Mouse (Mus musculus): ENCODE measurements around the gene Ube3c. TPM values are rescaled to one million over a fixed set of nuclear protein-coding genes. Genes with fewer than 3 reads are reported as not detected.

The Ube3c gene
- polyA plus RNA-seq, 1 experiment from 2014 or later = 46.8 TPM

DNA sequence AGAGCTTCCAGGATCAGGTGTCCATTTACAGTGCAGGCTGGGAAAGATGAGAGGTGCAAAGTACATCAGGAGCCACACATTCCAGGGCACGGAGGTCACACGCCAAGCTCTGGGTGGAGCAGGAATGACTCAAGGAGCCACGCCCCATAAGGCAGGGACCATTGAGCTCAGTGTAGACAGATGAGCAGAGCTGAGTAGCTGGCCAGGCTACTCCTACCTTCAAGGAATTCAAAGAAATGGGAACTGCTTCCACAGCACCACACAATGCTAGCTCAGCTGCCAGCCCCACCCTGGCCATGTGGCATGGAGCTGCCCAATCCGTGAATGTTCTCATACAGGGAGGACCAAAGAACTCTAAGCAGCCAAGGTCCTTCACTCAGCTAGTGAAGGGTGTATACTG lies 129.5 kb downstream of the Ube3c start:
- Histone ChIP-seq H3K9me3 (ENCODE audit: control insufficient read depth, low read length) (no peaks in the 10 kb centered on the region), H3K36me3 (ENCODE audit: control insufficient read depth, insufficient read depth, low read length) (no peaks in the 10 kb centered on the region), H3K4me3 (ENCODE audit: low read depth, low read length) (no peak overlapping the region), H3K27ac (ENCODE audit: low read depth, low read length) (no peak overlapping the region), H3K4me1 (ENCODE audit: control insufficient read depth, insufficient read depth, low read length) (no peaks in the 10 kb centered on the region), H3K4me2 (ENCODE audit: low read depth, low read length) (no peak overlapping the region), H3K9ac (replicated peaks; ENCODE audit: low read depth, low read length) (no peak overlapping the region), H3K27me3 (ENCODE audit: control insufficient read depth, insufficient read depth, low read length) (no peaks in the 10 kb centered on the region)
- ATAC-seq (ENCODE audit: low read depth) = no peak
- WGBS = 88% methylated on average over 4 of the region's 4 CpGs

DNA sequence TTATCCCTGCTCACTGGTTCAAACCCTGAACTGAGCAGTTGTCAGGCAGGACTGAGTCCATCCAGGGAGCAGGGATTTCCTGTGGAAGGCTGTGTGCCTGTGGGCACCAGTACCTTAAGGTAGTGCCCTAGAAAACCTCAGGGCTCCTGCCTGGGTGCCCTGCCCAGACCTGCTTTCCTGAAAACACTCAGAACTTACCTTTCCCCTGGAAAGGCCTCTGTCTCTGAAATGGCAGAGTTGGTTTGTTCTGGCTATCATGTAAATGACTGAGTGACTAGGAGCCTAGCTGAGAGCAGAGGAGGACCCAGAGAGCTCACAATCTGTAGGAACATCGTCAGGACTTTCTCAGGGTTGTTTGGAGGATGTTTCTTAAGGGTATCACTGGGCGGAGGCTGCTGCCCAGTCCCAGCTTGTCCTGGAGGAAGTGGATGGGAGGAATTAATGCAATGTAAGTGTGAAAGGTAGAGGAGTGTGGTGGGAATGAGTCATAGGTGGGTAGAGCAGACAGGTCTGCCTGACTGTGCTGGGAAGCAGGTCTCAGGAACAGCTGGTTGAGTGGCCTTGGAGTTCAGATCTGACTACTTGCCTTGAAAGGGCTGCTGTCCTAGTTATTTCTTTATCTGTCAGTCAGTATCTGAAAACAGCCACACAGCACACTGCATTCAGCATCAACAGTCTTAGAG lies 130.6 kb downstream of the Ube3c start:
- H3K4me1 ChIP-seq (ENCODE audit: control insufficient read depth, insufficient read depth, low read length) = no peaks in the 10 kb centered on the region
- H3K27ac ChIP-seq (ENCODE audit: low read depth, low read length) = no peak overlapping the region
- H3K9me3 ChIP-seq (ENCODE audit: control insufficient read depth, low read length) = no peaks in the 10 kb centered on the region
- no peaks in the 10 kb centered on the region for H3K27me3 ChIP-seq (ENCODE audit: control insufficient read depth, insufficient read depth, low read length)
- 93% methylated on average over 2 of the region's 2 CpGs for WGBS
- H3K4me2 ChIP-seq (ENCODE audit: low read depth, low read length) = no peak overlapping the region
- no peak for ATAC-seq (ENCODE audit: low read depth)
- no peak overlapping the region for H3K9ac ChIP-seq (replicated peaks; ENCODE audit: low read depth, low read length)
- no peaks in the 10 kb centered on the region for H3K36me3 ChIP-seq (ENCODE audit: control insufficient read depth, insufficient read depth, low read length)
- no peak overlapping the region for H3K4me3 ChIP-seq (ENCODE audit: low read depth, low read length)

DNA sequence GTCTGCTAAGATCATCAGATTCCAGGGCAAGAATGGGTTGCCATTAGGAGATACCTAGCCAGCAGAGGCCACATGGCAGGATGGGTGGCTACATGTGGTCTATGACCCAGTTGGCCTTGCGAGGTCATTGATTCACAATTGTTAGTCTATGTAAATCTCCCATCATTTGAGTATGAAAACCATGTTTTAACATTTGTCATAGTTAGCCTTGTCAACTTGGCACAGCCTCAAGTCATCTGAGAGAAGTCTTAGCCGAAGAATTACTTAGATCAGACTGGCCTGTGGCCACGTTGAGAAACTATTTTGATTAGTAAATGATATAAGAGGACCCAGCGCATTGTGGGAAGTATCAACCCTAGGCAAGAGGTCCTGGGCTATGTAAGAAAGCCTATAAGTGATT lies 138.2 kb downstream of the Ube3c start:
- Histone ChIP-seq H3K4me1 (ENCODE audit: control insufficient read depth, insufficient read depth, low read length) (no peaks in the 10 kb centered on the region), H3K4me3 (ENCODE audit: low read depth, low read length) (no peak overlapping the region), H3K9ac (replicated peaks; ENCODE audit: low read depth, low read length) (no peak overlapping the region), H3K9me3 (ENCODE audit: control insufficient read depth, low read length) (no peaks in the 10 kb centered on the region), H3K36me3 (ENCODE audit: control insufficient read depth, insufficient read depth, low read length) (no peaks in the 10 kb centered on the region), H3K27ac (ENCODE audit: low read depth, low read length) (no peak overlapping the region), H3K4me2 (ENCODE audit: low read depth, low read length) (no peak overlapping the region), H3K27me3 (ENCODE audit: control insufficient read depth, insufficient read depth, low read length) (no peaks in the 10 kb centered on the region)
- 90% methylated on average over 4 of the region's 4 CpGs for WGBS
- ATAC-seq (ENCODE audit: low read depth) = no peak

DNA sequence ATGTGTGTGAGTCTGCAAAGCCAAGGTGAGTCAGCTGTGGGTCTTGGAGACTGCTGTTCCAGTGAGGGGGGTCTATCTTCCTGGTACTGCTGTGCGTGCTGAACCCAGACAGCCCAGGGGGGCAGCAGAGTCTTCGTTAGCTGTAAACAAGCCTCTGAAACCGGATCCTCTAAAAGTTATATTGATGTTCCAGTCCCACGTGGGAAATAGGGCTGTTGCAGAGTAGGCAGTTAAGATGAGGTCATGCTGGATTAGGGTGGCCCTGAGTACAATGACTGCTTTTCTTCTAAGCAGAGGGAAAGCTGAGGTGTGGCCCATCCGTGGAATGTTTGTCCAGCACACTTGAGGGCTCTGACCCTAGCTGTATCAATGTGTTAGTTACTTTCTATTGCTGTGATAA lies 139.2 kb downstream of the Ube3c start:
- no peak overlapping the region for H3K4me2 ChIP-seq (ENCODE audit: low read depth, low read length)
- H3K4me3 ChIP-seq (ENCODE audit: low read depth, low read length) = no peak overlapping the region
- H3K27me3 ChIP-seq (ENCODE audit: control insufficient read depth, insufficient read depth, low read length) = no peaks in the 10 kb centered on the region
- no peak overlapping the region for H3K9ac ChIP-seq (replicated peaks; ENCODE audit: low read depth, low read length)
- H3K27ac ChIP-seq (ENCODE audit: low read depth, low read length) = no peak overlapping the region
- no peaks in the 10 kb centered on the region for H3K36me3 ChIP-seq (ENCODE audit: control insufficient read depth, insufficient read depth, low read length)
- H3K4me1 ChIP-seq (ENCODE audit: control insufficient read depth, insufficient read depth, low read length) = no peaks in the 10 kb centered on the region
- WGBS = 11% methylated on average over 5 of the region's 5 CpGs
- no peak for ATAC-seq (ENCODE audit: low read depth)
- no peaks in the 10 kb centered on the region for H3K9me3 ChIP-seq (ENCODE audit: control insufficient read depth, low read length)

DNA sequence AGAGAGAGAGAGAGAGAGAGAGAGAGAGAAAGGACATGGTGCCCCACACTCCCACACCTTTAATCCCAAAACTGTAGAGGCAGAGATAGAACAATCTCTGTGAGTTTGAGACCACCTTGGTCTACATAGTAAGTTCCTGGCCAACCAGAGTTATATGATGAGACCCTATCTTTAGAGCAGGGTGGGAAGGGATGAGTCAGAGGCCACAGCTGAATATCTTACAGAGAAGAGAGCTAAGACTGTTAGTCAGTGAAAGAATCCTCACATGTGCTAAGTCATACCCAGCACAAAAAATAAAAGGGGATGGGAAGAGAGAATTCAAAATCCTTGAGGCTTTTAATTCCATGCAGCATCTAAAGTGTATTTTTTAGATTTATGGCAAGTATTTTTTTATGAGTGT lies 142.6 kb downstream of the Ube3c start:
- Histone ChIP-seq H3K4me3 (ENCODE audit: low read depth, low read length) (no peak overlapping the region), H3K9ac (replicated peaks; ENCODE audit: low read depth, low read length) (no peak overlapping the region), H3K4me2 (ENCODE audit: low read depth, low read length) (no peak overlapping the region), H3K4me1 (ENCODE audit: control insufficient read depth, insufficient read depth, low read length) (no peaks in the 10 kb centered on the region), H3K36me3 (ENCODE audit: control insufficient read depth, insufficient read depth, low read length) (no peaks in the 10 kb centered on the region), H3K9me3 (ENCODE audit: control insufficient read depth, low read length) (no peaks in the 10 kb centered on the region), H3K27ac (ENCODE audit: low read depth, low read length) (no peak overlapping the region), H3K27me3 (ENCODE audit: control insufficient read depth, insufficient read depth, low read length) (no peaks in the 10 kb centered on the region)
- ATAC-seq (ENCODE audit: low read depth) = no peak

DNA sequence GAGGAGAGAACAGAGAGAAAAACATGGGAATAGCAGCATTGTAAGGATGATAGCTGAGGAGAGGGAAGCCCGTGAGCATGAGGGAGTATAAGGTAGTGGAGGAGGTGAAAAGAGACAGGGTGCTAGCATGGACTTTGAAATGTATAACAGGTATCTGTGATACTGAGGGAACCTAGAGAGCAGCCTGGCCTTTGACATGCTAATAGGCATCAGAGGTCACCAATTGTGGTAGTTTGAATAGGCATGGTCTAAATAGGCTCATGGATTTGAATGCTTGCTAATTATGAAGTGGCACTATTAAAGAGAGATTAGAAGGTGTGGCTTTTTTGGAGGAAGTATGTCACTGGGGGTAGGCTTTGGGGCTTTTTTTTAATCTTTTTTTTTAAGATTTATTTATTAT lies 143.9 kb downstream of the Ube3c start:
- Histone ChIP-seq H3K9ac (replicated peaks; ENCODE audit: low read depth, low read length) (no peak overlapping the region), H3K36me3 (ENCODE audit: control insufficient read depth, insufficient read depth, low read length) (no peaks in the 10 kb centered on the region), H3K4me2 (ENCODE audit: low read depth, low read length) (no peak overlapping the region), H3K9me3 (ENCODE audit: control insufficient read depth, low read length) (no peaks in the 10 kb centered on the region), H3K4me1 (ENCODE audit: control insufficient read depth, insufficient read depth, low read length) (no peaks in the 10 kb centered on the region), H3K27ac (ENCODE audit: low read depth, low read length) (no peak overlapping the region), H3K4me3 (ENCODE audit: low read depth, low read length) (no peak overlapping the region), H3K27me3 (ENCODE audit: control insufficient read depth, insufficient read depth, low read length) (no peaks in the 10 kb centered on the region)
- ATAC-seq (ENCODE audit: low read depth) = no peak
- 47% methylated on average over 1 of the region's 1 CpGs for WGBS

DNA sequence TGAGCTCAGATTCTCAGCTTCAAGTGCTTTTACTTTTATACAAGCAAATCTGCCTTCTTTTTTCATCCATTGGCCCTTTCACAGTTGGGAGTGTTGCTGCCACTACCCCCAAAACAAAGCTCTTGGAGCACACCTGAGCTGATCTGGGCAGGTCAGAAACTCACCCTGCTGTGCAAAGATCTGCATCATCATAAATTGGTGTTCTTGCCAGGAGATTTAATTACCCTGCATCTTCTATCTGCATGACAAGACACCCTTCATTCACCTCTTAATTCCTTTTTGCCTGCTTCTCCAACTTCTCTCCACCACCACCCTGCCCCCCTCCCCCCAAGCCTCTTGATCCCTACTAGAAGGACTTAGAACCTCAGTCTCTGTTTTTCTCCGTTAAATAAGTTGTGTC lies 152.1 kb downstream of the Ube3c start:
- H3K9ac ChIP-seq (replicated peaks; ENCODE audit: low read depth, low read length) = no peak overlapping the region
- ATAC-seq (ENCODE audit: low read depth) = no peak
- H3K4me1 ChIP-seq (ENCODE audit: control insufficient read depth, insufficient read depth, low read length) = no peaks in the 10 kb centered on the region
- no peak overlapping the region for H3K4me3 ChIP-seq (ENCODE audit: low read depth, low read length)
- H3K9me3 ChIP-seq (ENCODE audit: control insufficient read depth, low read length) = no peaks in the 10 kb centered on the region
- H3K36me3 ChIP-seq (ENCODE audit: control insufficient read depth, insufficient read depth, low read length) = no peaks in the 10 kb centered on the region
- no peak overlapping the region for H3K27ac ChIP-seq (ENCODE audit: low read depth, low read length)
- H3K4me2 ChIP-seq (ENCODE audit: low read depth, low read length) = no peak overlapping the region
- H3K27me3 ChIP-seq (ENCODE audit: control insufficient read depth, insufficient read depth, low read length) = no peaks in the 10 kb centered on the region
- 26% methylated on average over 1 of the region's 1 CpGs for WGBS

DNA sequence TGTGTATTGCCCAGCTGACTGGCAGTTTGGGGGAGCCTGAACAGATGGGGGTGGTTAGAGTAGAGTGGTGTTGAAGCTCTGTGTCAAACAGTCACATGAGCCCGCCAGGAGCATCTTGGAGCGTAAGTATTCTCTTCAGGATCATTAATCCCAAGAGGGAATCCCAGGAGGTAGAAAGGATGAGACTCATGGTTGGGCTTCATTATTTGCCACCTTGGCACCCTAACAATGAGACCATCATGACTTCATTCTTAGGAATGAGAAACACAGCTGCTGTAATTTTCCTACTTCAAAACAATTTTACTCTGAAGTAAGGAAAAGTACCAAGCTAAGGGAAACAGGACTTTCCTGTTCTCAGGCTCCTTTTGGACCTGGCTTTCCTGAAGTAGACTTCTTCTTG lies 156.3 kb downstream of the Ube3c start:
- Histone ChIP-seq H3K9ac (replicated peaks; ENCODE audit: low read depth, low read length) (no peak overlapping the region), H3K4me3 (ENCODE audit: low read depth, low read length) (no peak overlapping the region), H3K4me1 (ENCODE audit: control insufficient read depth, insufficient read depth, low read length) (no peaks in the 10 kb centered on the region), H3K9me3 (ENCODE audit: control insufficient read depth, low read length) (no peaks in the 10 kb centered on the region), H3K36me3 (ENCODE audit: control insufficient read depth, insufficient read depth, low read length) (no peaks in the 10 kb centered on the region), H3K27ac (ENCODE audit: low read depth, low read length) (no peak overlapping the region), H3K27me3 (ENCODE audit: control insufficient read depth, insufficient read depth, low read length) (no peaks in the 10 kb centered on the region), H3K4me2 (ENCODE audit: low read depth, low read length) (no peak overlapping the region)
- ATAC-seq (ENCODE audit: low read depth) = no peak
- 77% methylated on average over 2 of the region's 2 CpGs for WGBS
